10 mouse cellular contexts compared by ENCODE assay signal in genomic region chr11:94491749-94492099, GRCm38 (mm10). TPM values are rescaled to one million over a fixed set of nuclear protein-coding genes. Genes with fewer than 3 reads are reported as not detected.
DNase-seq lines count a peak whose midpoint lies in the region; ATAC-seq lines count a peak whose summit lies in the region.
"Had no signal": no experiment of that assay in that cellular context is flagged by ENCODE, and none has a peak within 500 bp of the region (broad histone marks: within the 10 kb centered on the region; RNA-seq: fewer than 3 reads in every experiment).

No protein-coding gene starts in this region.

- peak; percentile 19 for DNase-seq in adrenal gland, postnatal 14 days
- no peak for DNase-seq in adrenal gland, postnatal 25 days
- no peak for DNase-seq in midbrain, embryonic 10.5 days (ENCODE audit: low spot score)
- DNase-seq in midbrain, embryonic 11.5 days (ENCODE audit: low spot score, missing footprints) = no peak
- DNase-seq in frontal cortex, postnatal 10 days (ENCODE audit: low spot score in 2 of 2) = no peak
- no peak for DNase-seq in left cerebral cortex, postnatal 10 days (ENCODE audit: extremely low spot score in 1 of 2, low spot score in 2 of 2)
- DNase-seq in cerebellum, postnatal 36 days = no peak
- DNase-seq: gastrocnemius, postnatal 36 days had no signal

- peak overlapping the region; percentile 84; the same call in 1 of the 2 replicates for H3K27ac ChIP-seq in midbrain, embryonic 10.5 days (replicated peaks)
- no peak overlapping the region for H3K27ac ChIP-seq in midbrain, embryonic 11.5 days (ENCODE audit: low read depth, low read length)
- no peak overlapping the region for H3K27ac ChIP-seq in limb, embryonic 15.5 days

- WGBS in midbrain, embryonic 10.5 days = 62% methylated on average over 7 of the region's 7 CpGs
- WGBS in midbrain, embryonic 11.5 days = 70% methylated on average over 7 of the region's 7 CpGs
- WGBS in limb, embryonic 15.5 days = 74% methylated on average over 7 of the region's 7 CpGs

- H3K9ac ChIP-seq in midbrain, embryonic 11.5 days (ENCODE audit: low read length) = no peak overlapping the region
- H3K9ac ChIP-seq in limb, embryonic 15.5 days = no peak overlapping the region; the same call in 1 of the 2 replicates

- no peaks in the 10 kb centered on the region for H3K36me3 ChIP-seq in midbrain, embryonic 10.5 days
- H3K36me3 ChIP-seq in midbrain, embryonic 11.5 days (ENCODE audit: control insufficient read depth, insufficient read depth, low read length) = no peaks in the 10 kb centered on the region
- no peaks in the 10 kb centered on the region for H3K36me3 ChIP-seq in limb, embryonic 15.5 days

- no peak for ATAC-seq in midbrain, embryonic 11.5 days (ENCODE audit: low FRiP score)
- no peak for ATAC-seq in limb, embryonic 15.5 days (ENCODE audit: insufficient number of reproducible peaks, low FRiP score, low TSS enrichment, low read depth)

- peaks cover 81% of the 10 kb centered on the region for H3K27me3 ChIP-seq in midbrain, embryonic 10.5 days (ENCODE audit: low read depth, poor library complexity, severe bottlenecking)
- H3K27me3 ChIP-seq in midbrain, embryonic 11.5 days (ENCODE audit: control insufficient read depth, insufficient read depth, low read length) = peaks cover 16% of the 10 kb centered on the region
- H3K27me3 ChIP-seq in limb, embryonic 15.5 days = no peaks in the 10 kb centered on the region

- intact Hi-C loops in left cerebral cortex, postnatal 10 days (cut with DNase I) = loop anchor here (5.0 kb wide), 1 partner anchor 51 kb away; no protein-coding TSS in a partner anchor

- no peaks in the 10 kb centered on the region for H3K9me3 ChIP-seq in midbrain, embryonic 10.5 days (replicated peaks)
- H3K9me3 ChIP-seq in midbrain, embryonic 11.5 days (ENCODE audit: control insufficient read depth, low read length) = no peaks in the 10 kb centered on the region
- no peaks in the 10 kb centered on the region for H3K9me3 ChIP-seq in limb, embryonic 15.5 days

- peaks cover 34% of the 10 kb centered on the region for H3K4me1 ChIP-seq in midbrain, embryonic 10.5 days
- peaks cover 5% of the 10 kb centered on the region for H3K4me1 ChIP-seq in midbrain, embryonic 11.5 days (ENCODE audit: control insufficient read depth, insufficient read depth, low read length)
- peaks cover 21% of the 10 kb centered on the region for H3K4me1 ChIP-seq in limb, embryonic 15.5 days

- H3K4me3 ChIP-seq in midbrain, embryonic 10.5 days = peak overlapping the region; percentile 67
- no peak overlapping the region; the same call in 1 of the 2 replicates for H3K4me3 ChIP-seq in midbrain, embryonic 11.5 days (ENCODE audit: low read depth, low read length)
- peak overlapping the region; percentile 52 for H3K4me3 ChIP-seq in limb, embryonic 15.5 days

- no peak overlapping the region for H3K4me2 ChIP-seq in midbrain, embryonic 11.5 days
- peak overlapping the region; percentile 86 for H3K4me2 ChIP-seq in limb, embryonic 15.5 days

RNA-seq across cellular contexts. Expression of gene Spata20, which starts 5.7 kb away (rescaled TPM):
- not detected in 2 replicates for total RNA-seq in adrenal gland, postnatal 14 days (2021)
- not detected in 2 replicates for total RNA-seq in adrenal gland, postnatal 25 days (2021)
- polyA plus RNA-seq in midbrain, embryonic 10.5 days (2016; fragmentation: Nextera tagmentation; extraction: Ambion mirVana) = 0.12 TPM in 1 of 2 replicates, not detected in the other
- polyA plus RNA-seq in midbrain, embryonic 11.5 days (2014; fragmentation: Nextera tagmentation; extraction: Ambion mirVana) = not detected in 2 replicates
- 0.27 TPM in 2 replicates for polyA plus RNA-seq in limb, embryonic 15.5 days (2015; fragmentation: Nextera tagmentation; extraction: Ambion mirVana)
- 1 to 10 TPM in 1 of 2 experiments, under 1 TPM in 1; 0.92 to 1.5 TPM for total RNA-seq in left cerebral cortex, postnatal 10 days (2021)
- total RNA-seq: gastrocnemius, postnatal 36 days; left cerebral cortex, adult 18-20 months had no signal

RNA-seq across cellular contexts. Expression of gene Epn3, which starts 8.1 kb away (rescaled TPM):
- 12.1 and 13.5 TPM in 2 replicates for total RNA-seq in adrenal gland, postnatal 14 days (2021)
- total RNA-seq in adrenal gland, postnatal 25 days (2021) = 14.6 and 18.7 TPM in 2 replicates
- polyA plus RNA-seq in midbrain, embryonic 10.5 days (2016; fragmentation: Nextera tagmentation; extraction: Ambion mirVana) = 0.57 and 0.80 TPM in 2 replicates
- polyA plus RNA-seq in midbrain, embryonic 11.5 days (2014; fragmentation: Nextera tagmentation; extraction: Ambion mirVana) = 0.27 and 0.50 TPM in 2 replicates
- 10.3 and 11.1 TPM in 2 replicates for polyA plus RNA-seq in limb, embryonic 15.5 days (2015; fragmentation: Nextera tagmentation; extraction: Ambion mirVana)
- total RNA-seq in left cerebral cortex, postnatal 10 days (2021) = 1 to 10 TPM; 1.6 to 1.8 TPM

RNA-seq across cellular contexts. Expression of gene Cacna1g, which starts 17.7 kb away (rescaled TPM):
- total RNA-seq in adrenal gland, postnatal 14 days (2021) = 0.89 and 1.5 TPM in 2 replicates
- 0.24 and 1.0 TPM in 2 replicates for total RNA-seq in adrenal gland, postnatal 25 days (2021)
- polyA plus RNA-seq in midbrain, embryonic 10.5 days (2016; fragmentation: Nextera tagmentation; extraction: Ambion mirVana) = 8.1 and 9.1 TPM in 2 replicates
- polyA plus RNA-seq in midbrain, embryonic 11.5 days (2014; fragmentation: Nextera tagmentation; extraction: Ambion mirVana) = 7.6 and 9.3 TPM in 2 replicates
- 27.7 and 30.8 TPM in 2 replicates for polyA plus RNA-seq in limb, embryonic 15.5 days (2015; fragmentation: Nextera tagmentation; extraction: Ambion mirVana)
- total RNA-seq in left cerebral cortex, postnatal 10 days (2021) = 100 to 1,000 TPM; 143 to 151 TPM

RNA-seq across cellular contexts. Expression of gene Mycbpap, which starts 29.8 kb away (rescaled TPM):
- total RNA-seq in adrenal gland, postnatal 14 days (2021) = 3.9 and 5.6 TPM in 2 replicates
- total RNA-seq in adrenal gland, postnatal 25 days (2021) = 5.9 and 8.5 TPM in 2 replicates
- polyA plus RNA-seq in midbrain, embryonic 10.5 days (2016; fragmentation: Nextera tagmentation; extraction: Ambion mirVana) = 2.7 and 2.9 TPM in 2 replicates
- 3.7 and 4.1 TPM in 2 replicates for polyA plus RNA-seq in midbrain, embryonic 11.5 days (2014; fragmentation: Nextera tagmentation; extraction: Ambion mirVana)
- polyA plus RNA-seq in limb, embryonic 15.5 days (2015; fragmentation: Nextera tagmentation; extraction: Ambion mirVana) = 1.5 and 1.6 TPM in 2 replicates
- total RNA-seq in left cerebral cortex, postnatal 10 days (2021) = 1 to 10 TPM; 1.4 to 1.6 TPM
- total RNA-seq: gastrocnemius, postnatal 36 days had no signal

RNA-seq across cellular contexts. Expression of gene Rsad1, which starts 57.3 kb away (rescaled TPM):
- 9.2 and 10.6 TPM in 2 replicates for total RNA-seq in adrenal gland, postnatal 14 days (2021)
- 13.1 and 18.3 TPM in 2 replicates for total RNA-seq in adrenal gland, postnatal 25 days (2021)
- 4.6 and 5.1 TPM in 2 replicates for polyA plus RNA-seq in midbrain, embryonic 10.5 days (2016; fragmentation: Nextera tagmentation; extraction: Ambion mirVana)
- polyA plus RNA-seq in midbrain, embryonic 11.5 days (2014; fragmentation: Nextera tagmentation; extraction: Ambion mirVana) = 3.7 and 3.9 TPM in 2 replicates
- polyA plus RNA-seq in limb, embryonic 15.5 days (2015; fragmentation: Nextera tagmentation; extraction: Ambion mirVana) = 3.6 and 3.7 TPM in 2 replicates
- 10 to 100 TPM; 15.9 to 18.7 TPM for total RNA-seq in left cerebral cortex, postnatal 10 days (2021)

Comparison
In these comparisons a context has a peak if more than half of its experiments do, and no peak if none do; other contexts are left out.
1. RNA of gene Cacna1g, which starts 17.7 kb away (total RNA-seq): 143 to 151 TPM in left cerebral cortex, postnatal 10 days; 0.89 to 1.5 TPM in adrenal gland, postnatal 14 days and 0.24 to 1.0 TPM in adrenal gland, postnatal 25 days; every median in the first group is over 10 times any median in the second.